Mouse (Mus musculus) embryonic facial prominence, embryonic 15.5 days (tissue): Measurements from ENCODE around the gene Hist1h2bn. TPM values are rescaled to one million over a fixed set of nuclear protein-coding genes. Genes with fewer than 3 reads are reported as not detected.
"Not testable (repeated sequence)": the region's sequence is repeated elsewhere in the genome, so short reads cannot be mapped to it uniquely, and the experiment has no call there.

Experiments
- ATAC-seq: fragments of 200-750 bp; cut with Nextera tagmentation; 2 replicates; pipeline ENCODE4 v1.8.0; 2017; ENCODE audit warnings: low read depth, moderate TSS enrichment; ENCODE audit not compliant: insufficient number of reproducible peaks, low FRiP score, low TSS enrichment
- H3K27ac ChIP-seq: fragments of 300-500 bp; sonication (generic); replicated peaks from 2 replicates; pipeline ENCODE4 v1.5.1; 2015; ENCODE audit warnings: mild to moderate bottlenecking, inconsistent platforms
- H3K27me3 ChIP-seq: fragments of 300-500 bp; sonication (generic); 2 replicates; pipeline ENCODE4 v1.6.1; 2015; ENCODE audit warnings: inconsistent platforms
- H3K36me3 ChIP-seq: fragments of 300-500 bp; sonication (generic); 2 replicates; pipeline ENCODE4 v1.6.1; 2015; ENCODE audit warnings: mild to moderate bottlenecking, inconsistent platforms
- H3K4me1 ChIP-seq: fragments of 300-500 bp; sonication (generic); 2 replicates; pipeline ENCODE4 v1.6.1; 2015; ENCODE audit warnings: inconsistent platforms
- H3K4me2 ChIP-seq: fragments of 300-500 bp; sonication (generic); replicated peaks from 2 replicates; pipeline ENCODE4 v1.6.1; 2015; ENCODE audit warnings: mild to moderate bottlenecking, inconsistent platforms
- H3K4me3 ChIP-seq: fragments of 300-500 bp; sonication (generic); replicated peaks from 2 replicates; pipeline ENCODE4 v1.5.1; 2015; ENCODE audit warnings: mild to moderate bottlenecking, inconsistent platforms
- H3K9ac ChIP-seq: fragments of 300-500 bp; sonication (generic); 2 replicates; pipeline ENCODE4 v1.6.1; 2015; ENCODE audit warnings: inconsistent platforms
- H3K9me3 ChIP-seq: fragments of 300-500 bp; sonication (generic); replicated peaks from 2 replicates; pipeline ENCODE4 v1.6.1; 2016; ENCODE audit warnings: inconsistent platforms
- WGBS: fragments of 180-500 bp; shearing (Covaris S2); methylation state at CpG from one replicate; pipeline ENCODE4 v1.1.7; 2015; 5-methylcytosine and 5-hydroxymethylcytosine counted together
- polyA plus RNA-seq: library from polyadenylated mRNA; unstranded; fragments of >200 nt; fragmentation: Nextera tagmentation; extraction: Ambion mirVana; gene quantifications from 2 replicates; pipeline ENCODE4 v1.2.1, GENCODE M21; 2015

Gene Hist1h2bn
- polyA plus RNA-seq, 1 experiment from 2014 or later: 3.4 TPM

DNA sequence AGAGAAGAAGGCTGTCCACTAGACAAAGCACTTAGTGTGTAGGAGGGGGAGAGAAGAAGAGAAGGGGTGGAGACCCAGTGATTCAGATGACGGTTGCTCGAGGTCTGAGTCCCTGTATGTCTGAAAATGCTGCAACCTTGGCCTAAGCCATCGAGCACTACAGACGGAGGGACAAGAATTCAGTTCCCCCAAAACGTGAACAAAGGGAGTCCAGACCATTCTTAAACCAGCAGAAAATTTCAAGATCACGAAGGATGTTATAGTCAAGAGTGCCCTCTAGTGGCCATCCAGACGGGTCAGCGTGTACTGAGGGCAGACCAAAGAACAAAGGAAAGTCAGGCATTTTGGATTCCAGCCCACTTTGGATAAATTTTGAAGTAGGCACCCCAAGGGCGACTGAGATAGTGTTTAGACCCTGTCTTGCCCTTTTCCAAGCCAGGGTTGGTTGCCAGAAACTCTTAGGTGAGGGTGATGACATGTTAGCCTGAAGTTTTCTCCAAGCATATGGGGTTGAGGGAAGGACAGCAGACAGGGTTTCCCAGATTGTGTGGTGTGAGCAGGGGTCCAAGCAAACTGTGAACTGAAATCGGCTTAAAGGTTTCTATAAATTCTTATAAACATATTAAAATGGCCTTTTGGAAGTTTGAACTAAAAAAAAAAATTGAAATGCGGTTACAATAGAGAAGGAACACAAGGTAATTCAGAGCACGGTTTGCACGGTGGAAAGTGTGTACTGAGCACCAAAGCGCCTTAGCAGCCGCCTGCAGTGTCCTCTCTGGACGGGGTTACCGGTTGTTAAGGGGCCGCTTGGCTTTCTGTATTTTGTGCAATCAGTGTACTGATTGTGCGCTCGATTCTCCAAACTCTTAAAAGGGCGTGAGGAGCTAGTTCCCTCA, 19.7 kb upstream of the Hist1h2bn start:
- under 1% methylated on average over 21 of the region's 21 CpGs for WGBS
- Histone ChIP-seq H3K4me3 (peak overlapping the region; percentile 52), H3K4me1 (peaks cover 9% of the 10 kb centered on the region), H3K36me3 (no peaks in the 10 kb centered on the region), H3K4me2 (peak overlapping the region; percentile 64), H3K9me3 (no peaks in the 10 kb centered on the region), H3K9ac (peak overlapping the region; percentile 45), H3K27ac (peak overlapping the region; percentile 97), H3K27me3 (no peaks in the 10 kb centered on the region)
- peak; percentile 76 for ATAC-seq

DNA sequence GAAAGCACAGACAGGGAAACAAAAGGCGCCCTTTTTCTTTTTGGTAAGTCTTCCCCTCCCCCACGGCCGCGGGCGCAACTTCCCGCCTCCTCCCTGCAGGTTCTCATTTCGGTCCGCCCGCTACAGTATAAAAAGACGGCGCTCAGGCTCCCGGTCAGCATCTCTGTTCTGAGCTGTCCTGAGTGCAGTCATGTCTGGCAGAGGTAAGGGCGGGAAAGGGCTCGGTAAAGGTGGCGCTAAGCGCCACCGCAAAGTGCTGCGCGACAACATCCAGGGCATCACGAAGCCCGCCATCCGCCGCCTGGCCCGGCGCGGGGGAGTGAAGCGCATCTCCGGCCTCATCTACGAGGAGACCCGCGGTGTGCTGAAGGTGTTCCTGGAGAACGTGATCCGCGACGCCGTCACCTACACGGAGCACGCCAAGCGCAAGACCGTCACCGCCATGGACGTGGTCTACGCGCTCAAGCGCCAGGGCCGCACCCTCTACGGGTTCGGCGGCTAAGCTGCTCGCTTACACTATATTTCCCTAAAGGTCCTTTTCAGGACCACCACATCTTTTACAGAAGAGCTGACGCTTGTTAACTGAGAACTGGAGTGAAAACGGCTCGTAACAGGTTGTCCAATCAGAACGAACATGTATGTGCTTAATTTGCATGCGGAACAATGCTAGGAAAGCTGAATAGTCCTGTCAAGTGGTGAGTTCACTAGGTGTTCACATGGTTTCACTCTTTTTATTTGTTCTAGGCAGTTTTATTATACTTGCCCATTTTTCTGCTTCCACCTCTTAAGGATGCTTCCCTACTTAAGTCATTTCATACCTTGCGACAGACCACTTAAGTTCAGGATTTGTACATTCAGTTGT, 18.8 kb upstream of the Hist1h2bn start, which contains the start of gene Hist1h4j:
TSS of gene Hist1h4j (plus strand) at position 159 of the 862 bp plus-strand sequence.
- not testable (repeated sequence) for H3K9me3 ChIP-seq, H3K4me1 ChIP-seq, H3K36me3 ChIP-seq, H3K27me3 ChIP-seq
- Histone ChIP-seq H3K4me3 (peak within 1 kb of the TSS; percentile 52), H3K27ac (peak within 1 kb of the TSS; percentile 97), H3K9ac (peak within 1 kb of the TSS; percentile 45), H3K4me2 (peak within 1 kb of the TSS; percentile 64)
- peak; percentile 91 for ATAC-seq
- WGBS: under 1% methylated on average over 49 of the region's 56 CpGs

DNA sequence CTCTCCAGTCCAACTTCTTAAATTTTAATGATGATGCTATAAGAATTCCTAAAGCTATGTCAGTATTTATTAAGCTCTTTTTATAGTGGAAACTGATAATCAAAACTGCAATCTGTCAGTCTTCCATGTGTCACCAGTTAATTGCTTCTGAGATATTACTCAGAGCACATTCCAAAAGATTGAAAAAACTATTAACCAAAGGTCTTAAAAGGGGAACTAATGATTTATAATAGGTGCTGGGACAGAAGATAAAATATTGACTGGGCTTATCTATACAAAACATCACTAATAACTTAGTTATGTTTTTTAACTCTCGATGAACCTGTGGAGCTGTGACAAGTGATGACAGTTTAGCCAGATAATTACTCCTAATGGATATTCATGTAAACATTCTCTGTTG, 8.9 kb upstream of the Hist1h2bn start:
- H3K4me2 ChIP-seq: no peak overlapping the region
- H3K4me3 ChIP-seq: no peak overlapping the region
- no peaks in the 10 kb centered on the region for H3K27me3 ChIP-seq
- no peak for ATAC-seq
- no peak overlapping the region for H3K9ac ChIP-seq
- H3K4me1 ChIP-seq: peaks cover 8% of the 10 kb centered on the region
- H3K9me3 ChIP-seq: no peaks in the 10 kb centered on the region
- WGBS: 88% methylated on average over 1 of the region's 1 CpGs
- H3K36me3 ChIP-seq: no peaks in the 10 kb centered on the region
- H3K27ac ChIP-seq: no peak overlapping the region

DNA sequence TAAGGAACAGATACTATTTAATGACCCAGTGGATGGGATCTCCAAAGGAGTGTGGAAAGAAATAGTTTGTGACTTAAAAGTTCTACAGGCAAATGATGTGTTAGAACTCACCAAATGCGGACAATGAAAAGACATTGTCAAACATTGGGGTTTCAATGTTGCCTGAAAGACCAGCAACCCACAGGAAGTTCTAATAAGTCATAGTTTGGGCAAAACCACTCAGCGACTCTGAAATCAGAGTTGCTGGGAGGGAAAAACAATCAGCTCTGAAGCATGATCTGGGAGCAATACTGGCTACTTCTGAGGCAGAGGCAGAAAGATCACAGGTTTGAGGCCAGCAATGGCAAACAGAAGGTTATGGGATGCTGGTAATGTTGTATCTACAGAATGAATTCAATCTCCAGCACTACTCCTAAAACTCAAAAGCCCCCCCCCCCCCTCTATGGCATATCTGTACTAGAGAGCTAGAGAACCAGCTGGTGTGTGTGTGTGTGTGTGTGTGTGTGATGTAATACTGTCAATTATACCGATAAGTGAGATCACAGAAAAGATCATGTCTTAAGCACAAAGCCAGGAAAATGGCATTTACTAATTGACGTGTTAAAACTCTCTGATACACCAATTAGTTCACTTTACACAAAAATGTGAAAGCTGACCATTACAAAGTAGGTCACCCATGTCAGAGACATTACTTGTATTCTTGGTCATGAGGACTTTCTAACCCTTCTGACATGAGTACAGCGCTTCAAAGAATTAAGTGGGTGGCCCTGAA, 4.3 kb upstream of the Hist1h2bn start:
- no peaks in the 10 kb centered on the region for H3K9me3 ChIP-seq
- no peaks in the 10 kb centered on the region for H3K36me3 ChIP-seq
- H3K9ac ChIP-seq: peak overlapping the region; percentile 44
- H3K27ac ChIP-seq: peak overlapping the region; percentile 94
- H3K4me2 ChIP-seq: peak overlapping the region; percentile 62
- 3% methylated on average over 5 of the region's 5 CpGs for WGBS
- no peak for ATAC-seq
- no peaks in the 10 kb centered on the region for H3K27me3 ChIP-seq
- peaks cover 16% of the 10 kb centered on the region for H3K4me1 ChIP-seq
- peak overlapping the region; percentile 51 for H3K4me3 ChIP-seq

DNA sequence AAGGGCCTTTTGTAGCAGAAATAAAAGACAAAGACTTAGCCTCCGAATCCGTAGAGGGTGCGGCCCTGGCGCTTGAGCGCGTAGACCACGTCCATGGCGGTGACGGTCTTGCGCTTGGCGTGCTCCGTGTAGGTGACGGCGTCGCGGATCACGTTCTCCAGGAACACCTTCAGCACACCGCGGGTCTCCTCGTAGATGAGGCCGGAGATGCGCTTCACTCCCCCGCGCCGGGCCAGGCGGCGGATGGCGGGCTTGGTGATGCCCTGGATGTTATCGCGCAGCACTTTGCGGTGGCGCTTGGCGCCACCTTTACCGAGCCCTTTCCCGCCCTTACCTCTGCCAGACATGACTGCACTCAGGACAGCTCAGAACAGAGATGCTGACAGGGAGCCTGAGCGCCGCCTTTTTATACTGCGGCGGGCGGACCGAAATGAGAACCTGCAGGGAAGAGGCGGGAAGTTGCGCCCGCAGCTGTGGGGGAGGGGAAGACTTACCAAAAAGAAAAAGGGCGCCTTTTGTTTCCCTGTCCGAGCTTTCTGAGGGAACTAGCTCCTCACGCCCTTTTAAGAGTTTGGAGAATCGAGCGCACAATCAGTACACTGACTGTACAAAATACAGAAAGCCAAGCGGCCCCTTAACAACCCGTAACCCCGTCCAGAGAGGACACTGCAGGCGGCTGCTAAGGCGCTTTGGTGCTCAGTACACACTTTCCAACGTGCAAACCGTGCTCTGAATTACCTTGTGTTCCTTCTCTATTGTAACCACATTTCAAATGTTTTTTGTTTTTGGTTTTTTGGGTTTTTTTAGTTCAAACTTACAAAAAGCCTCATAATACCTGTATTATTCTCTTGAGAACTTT, 3.5 kb upstream of the Hist1h2bn start, which contains the start of gene Hist1h4k:
TSS of gene Hist1h4k (minus strand) at position 347 of the 859 bp plus-strand sequence.
- under 1% methylated on average over 49 of the region's 56 CpGs for WGBS
- not testable (repeated sequence) for H3K27me3 ChIP-seq, H3K36me3 ChIP-seq, H3K9me3 ChIP-seq
- ATAC-seq: peak; percentile 84
- Histone ChIP-seq H3K9ac (peak within 1 kb of the TSS; percentile 44), H3K4me1 (peaks cover 19% of the 10 kb centered on the region), H3K4me3 (peak within 1 kb of the TSS; percentile 51), H3K4me2 (peak within 1 kb of the TSS; percentile 62), H3K27ac (peak within 1 kb of the TSS; percentile 94)

DNA sequence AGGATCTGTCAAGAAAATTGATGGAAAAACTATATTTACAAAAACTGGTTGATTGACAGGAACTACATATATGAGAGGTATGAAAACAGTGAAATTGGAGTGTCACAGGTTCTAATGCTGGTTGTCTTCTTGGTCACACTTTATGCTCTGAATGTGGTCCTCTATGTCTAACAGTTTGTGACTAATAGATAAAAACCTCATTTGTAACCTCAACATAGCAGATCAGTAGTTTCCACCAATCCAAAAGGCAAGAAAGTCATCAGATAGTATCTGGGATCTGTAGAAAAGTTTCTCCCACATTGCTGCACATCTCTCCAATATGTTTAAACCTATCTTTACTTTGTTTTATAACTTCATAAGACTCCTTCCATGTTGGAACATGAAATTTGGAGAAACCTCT, 2.5 kb upstream of the Hist1h2bn start:
- no peaks in the 10 kb centered on the region for H3K36me3 ChIP-seq
- H3K4me3 ChIP-seq: no peak overlapping the region
- H3K27me3 ChIP-seq: no peaks in the 10 kb centered on the region
- 0 out of 2 replicates have a peak overlapping the region, but pooled peaks have one; percentile 58 for H3K27ac ChIP-seq
- no peaks in the 10 kb centered on the region for H3K9me3 ChIP-seq
- H3K9ac ChIP-seq: no peak overlapping the region
- H3K4me2 ChIP-seq: no peak overlapping the region
- ATAC-seq: no peak
- peaks cover 19% of the 10 kb centered on the region for H3K4me1 ChIP-seq

DNA sequence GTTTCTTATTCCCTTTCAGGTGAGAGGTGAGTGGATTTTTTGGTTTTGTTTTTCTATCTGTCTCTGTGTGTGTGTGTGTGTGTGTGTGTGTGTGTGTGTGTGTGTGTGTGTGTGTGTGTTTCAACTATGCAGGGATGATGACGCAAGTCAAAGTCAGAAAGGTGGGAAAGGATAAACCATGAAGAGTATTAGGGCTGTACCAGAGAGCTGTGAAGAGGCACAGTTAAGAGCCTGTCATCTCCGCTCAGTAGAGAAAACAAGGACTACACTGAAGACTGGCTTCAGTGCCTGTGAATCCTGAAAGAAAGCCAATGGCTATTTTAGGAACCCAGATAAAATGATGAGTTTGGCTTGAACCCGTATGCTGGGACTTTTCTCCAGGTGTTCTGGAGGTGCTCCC, 2.1 kb upstream of the Hist1h2bn start:
- no peaks in the 10 kb centered on the region for H3K36me3 ChIP-seq
- WGBS: 62% methylated on average over 3 of the region's 3 CpGs
- H3K27me3 ChIP-seq: no peaks in the 10 kb centered on the region
- H3K27ac ChIP-seq: peak overlapping the region; percentile 92; the same call in 1 of the 2 replicates
- no peak for ATAC-seq
- peaks cover 19% of the 10 kb centered on the region for H3K4me1 ChIP-seq
- H3K4me2 ChIP-seq: 0 out of 2 replicates have a peak overlapping the region, but pooled peaks have one; percentile 64
- no peak overlapping the region for H3K9ac ChIP-seq
- no peaks in the 10 kb centered on the region for H3K9me3 ChIP-seq
- no peak overlapping the region for H3K4me3 ChIP-seq

DNA sequence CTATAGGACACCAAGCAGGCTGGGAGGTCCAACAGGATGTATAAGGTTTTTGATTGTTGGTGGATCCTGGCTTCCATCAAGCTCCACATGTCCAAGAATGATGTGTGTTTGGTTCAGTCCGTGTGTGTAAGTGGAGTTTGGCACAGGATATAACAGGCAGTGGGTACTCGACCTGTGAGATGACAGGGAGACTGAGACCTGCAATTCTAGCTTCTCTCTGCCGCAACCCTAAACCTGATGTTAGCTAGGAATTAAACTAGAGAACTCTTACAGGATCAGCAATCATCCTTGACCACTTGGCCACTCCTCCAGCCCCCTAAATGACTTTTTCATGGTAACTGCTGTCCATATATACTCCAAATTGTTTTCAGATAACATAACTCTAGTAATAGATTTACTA, 1.6 kb upstream of the Hist1h2bn start:
- no peaks in the 10 kb centered on the region for H3K27me3 ChIP-seq
- no peak for ATAC-seq
- peak overlapping the region; percentile 92 for H3K27ac ChIP-seq
- no peaks in the 10 kb centered on the region for H3K9me3 ChIP-seq
- H3K36me3 ChIP-seq: no peaks in the 10 kb centered on the region
- H3K4me1 ChIP-seq: peaks cover 17% of the 10 kb centered on the region
- 0 out of 2 replicates have a peak overlapping the region, but pooled peaks have one; percentile 64 for H3K4me2 ChIP-seq
- no peak overlapping the region for H3K9ac ChIP-seq
- no peak overlapping the region for H3K4me3 ChIP-seq
- WGBS: 31% methylated on average over 3 of the region's 3 CpGs

DNA sequence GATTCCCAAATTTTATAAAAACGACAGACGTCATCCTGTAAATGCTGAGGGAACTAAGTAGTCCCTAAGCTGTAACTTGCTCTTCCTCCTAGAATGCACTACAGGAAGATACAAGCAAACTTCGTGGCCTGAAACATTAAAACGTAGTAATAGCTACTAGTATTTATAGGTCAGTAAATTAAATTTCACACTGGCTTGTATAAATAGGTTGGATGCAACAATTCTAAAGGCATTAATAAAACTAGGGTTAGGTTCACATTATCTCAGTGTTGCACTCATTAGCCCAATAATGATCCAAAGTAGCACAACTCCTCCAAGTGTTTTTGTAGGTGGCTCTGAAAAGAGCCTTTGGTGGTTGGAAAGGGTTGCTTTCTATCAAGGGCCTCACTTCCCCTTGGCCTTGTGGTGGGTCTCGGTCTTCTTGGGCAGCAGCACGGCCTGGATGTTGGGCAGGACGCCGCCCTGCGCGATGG, 836 bp upstream of the Hist1h2bn start:
- Histone ChIP-seq H3K4me1 (peaks cover 15% of the 10 kb centered on the region), H3K4me2 (peak overlapping the region; percentile 64), H3K27me3 (no peaks in the 10 kb centered on the region), H3K4me3 (peak overlapping the region; percentile 48), H3K9me3 (no peaks in the 10 kb centered on the region), H3K9ac (peak overlapping the region; percentile 15; the same call in 1 of the 2 replicates), H3K27ac (peak overlapping the region; percentile 92), H3K36me3 (no peaks in the 10 kb centered on the region)
- 1% methylated on average over 10 of the region's 10 CpGs for WGBS
- no peak for ATAC-seq
